16 mouse cellular contexts compared by ENCODE assay signal in the genomic region with DNA sequence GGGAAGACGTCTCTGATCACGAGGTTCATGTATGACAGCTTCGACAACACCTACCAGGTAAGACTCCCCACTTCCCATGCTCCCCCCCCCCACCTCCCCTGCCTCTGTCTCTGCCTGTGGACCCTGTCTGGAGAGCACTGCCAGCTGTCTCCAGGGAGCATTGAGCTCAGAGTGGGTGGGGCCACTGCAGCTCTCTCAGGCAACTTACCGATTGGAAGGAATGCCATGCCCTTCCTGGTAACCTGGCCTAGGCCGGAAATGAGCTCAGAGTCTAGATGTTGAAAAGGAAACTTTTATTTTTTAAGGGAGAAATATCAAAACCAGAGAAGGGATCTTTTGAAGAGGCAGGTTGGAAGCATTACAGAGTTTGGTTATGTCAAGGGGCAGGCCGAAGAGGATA.
"Had no signal": no experiment of that assay in that cellular context is flagged by ENCODE, and none has a peak within 500 bp of the region (broad histone marks: within the 10 kb centered on the region; RNA-seq: fewer than 3 reads in every experiment).

No protein-coding gene starts in this region.

- DNase-seq: liver, postnatal 0 days; lung, adult 2 months; lung, postnatal 14 days; lung, postnatal 36 days; midbrain, embryonic 14.5 days; right cerebral cortex, postnatal 14 days; thymus, adult 2 months; thymus, postnatal 25 days had no signal

- H3K27ac ChIP-seq: lung, embryonic 15.5 days; macrophage; midbrain, embryonic 12.5 days; neural tube, embryonic 12.5 days; stomach, embryonic 15.5 days; stomach, postnatal 0 days had no signal

- H3K27me3 ChIP-seq: lung, embryonic 15.5 days; midbrain, embryonic 12.5 days; neural tube, embryonic 12.5 days; stomach, embryonic 15.5 days had no signal

- H3K4me2 ChIP-seq: lung, embryonic 15.5 days; midbrain, embryonic 12.5 days; neural tube, embryonic 12.5 days; stomach, embryonic 15.5 days had no signal

- H3K4me1 ChIP-seq: lung, embryonic 15.5 days; stomach, embryonic 15.5 days had no signal

- H3K9ac ChIP-seq: liver, postnatal 0 days; lung, embryonic 15.5 days; midbrain, embryonic 12.5 days; neural tube, embryonic 12.5 days; stomach, embryonic 15.5 days had no signal

- H3K9me3 ChIP-seq: lung, embryonic 15.5 days; megakaryocyte, embryonic 14.5 days; midbrain, embryonic 12.5 days; neural tube, embryonic 12.5 days; stomach, embryonic 15.5 days had no signal

- ATAC-seq: liver, postnatal 0 days; lung, postnatal 0 days had no signal

- H3K4me3 ChIP-seq: lung, embryonic 15.5 days; midbrain, embryonic 12.5 days; neural tube, embryonic 12.5 days; stomach, embryonic 15.5 days had no signal

- H3K36me3 ChIP-seq: lung, embryonic 15.5 days; stomach, embryonic 15.5 days had no signal
